Mouse (Mus musculus): ENCODE measurements around the gene Obscn.

The Obscn gene

GRCm38 (mm10) chr11:58983691-58984341 is 152.4 kb downstream of the Obscn start:
- DNase-seq (ENCODE audit: low spot score in 2 of 2) = no peak

- no peak for DNase-seq (ENCODE audit: low spot score in 2 of 2)
Measured at GRCm38 (mm10) chr11:58982471-58983097, 153.6 kb downstream of the Obscn start.

- peak; percentile 59 to 61 for DNase-seq (ENCODE audit: low spot score in 2 of 2)
Measured at GRCm38 (mm10) chr11:58981541-58982447, 154.4 kb downstream of the Obscn start.

GRCm38 (mm10) chr11:58980381-58980990 is 155.7 kb downstream of the Obscn start:
- no peak for DNase-seq (ENCODE audit: low spot score in 2 of 2)

- DNase-seq (ENCODE audit: low spot score in 2 of 2) = no peak
Measured at GRCm38 (mm10) chr11:58979661-58980060, 156.5 kb downstream of the Obscn start.

- DNase-seq (ENCODE audit: low spot score in 2 of 2) = no peak
Measured at GRCm38 (mm10) chr11:58979183-58979582, 157.0 kb downstream of the Obscn start.

- DNase-seq (ENCODE audit: low spot score in 2 of 2) = no peak
Measured at GRCm38 (mm10) chr11:58978706-58979030, 157.5 kb downstream of the Obscn start.

DNA sequence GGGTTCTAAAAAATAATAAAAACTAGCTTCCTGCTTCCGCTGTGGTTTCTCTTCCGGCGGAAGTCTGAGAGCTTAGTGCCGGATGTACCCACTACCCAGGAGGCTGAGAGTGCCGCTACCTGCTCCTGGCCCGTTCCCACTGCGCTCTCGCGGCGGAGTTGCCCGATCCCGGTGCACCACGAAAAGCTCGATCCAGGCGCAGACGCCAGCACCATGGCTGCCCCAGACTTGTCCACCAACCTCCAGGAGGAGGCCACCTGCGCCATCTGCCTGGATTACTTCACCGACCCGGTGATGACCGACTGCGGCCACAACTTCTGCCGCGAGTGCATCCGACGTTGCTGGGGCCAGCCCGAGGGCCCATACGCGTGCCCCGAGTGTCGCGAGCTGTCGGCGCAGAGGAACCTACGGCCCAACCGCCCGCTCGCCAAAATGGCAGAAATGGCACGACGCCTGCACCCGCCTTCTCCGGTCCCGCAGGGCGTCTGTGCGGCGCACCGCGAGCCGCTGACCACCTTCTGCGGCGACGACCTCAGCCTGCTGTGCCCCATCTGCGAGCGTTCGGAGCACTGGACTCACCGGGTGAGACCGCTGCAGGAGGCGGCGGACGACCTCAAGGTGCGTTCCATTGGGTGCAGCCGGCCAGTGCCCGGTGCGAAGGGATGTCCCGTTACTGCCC is 158.0 kb downstream of the Obscn start, which contains the start of gene Trim11:
Gene Trim11, plus strand, starts transcription at position 67 of the 679 bp plus-strand sequence.
- DNase-seq (ENCODE audit: low spot score in 2 of 2) = no peak

DNA sequence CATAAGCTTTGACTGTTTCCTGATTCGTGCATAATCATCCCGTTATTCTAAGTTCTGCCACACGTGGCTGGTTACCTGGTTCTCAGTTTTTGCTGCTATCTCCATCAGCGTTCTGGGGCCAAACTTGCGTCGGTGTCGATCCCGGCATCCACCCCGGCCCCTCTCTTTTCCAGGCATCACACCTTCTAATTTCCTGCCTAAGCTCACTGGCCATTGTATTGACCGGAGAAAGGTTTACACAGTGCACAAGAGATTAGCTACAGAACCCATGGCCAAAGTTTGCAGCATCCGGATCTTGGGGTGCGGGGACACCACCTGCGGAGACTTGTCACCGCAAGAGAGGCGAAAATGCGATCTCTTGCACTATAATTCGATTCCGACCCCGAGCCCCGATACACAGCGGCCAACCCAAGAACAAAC is 158.6 kb downstream of the Obscn start:
- no peak for DNase-seq (ENCODE audit: low spot score in 2 of 2)

- no peak for DNase-seq (ENCODE audit: low spot score in 2 of 2)
Measured at GRCm38 (mm10) chr11:58977150-58977549, 159.1 kb downstream of the Obscn start.

GRCm38 (mm10) chr11:58974414-58974813 is 161.8 kb downstream of the Obscn start:
- no peak for DNase-seq (ENCODE audit: low spot score in 2 of 2)

DNA sequence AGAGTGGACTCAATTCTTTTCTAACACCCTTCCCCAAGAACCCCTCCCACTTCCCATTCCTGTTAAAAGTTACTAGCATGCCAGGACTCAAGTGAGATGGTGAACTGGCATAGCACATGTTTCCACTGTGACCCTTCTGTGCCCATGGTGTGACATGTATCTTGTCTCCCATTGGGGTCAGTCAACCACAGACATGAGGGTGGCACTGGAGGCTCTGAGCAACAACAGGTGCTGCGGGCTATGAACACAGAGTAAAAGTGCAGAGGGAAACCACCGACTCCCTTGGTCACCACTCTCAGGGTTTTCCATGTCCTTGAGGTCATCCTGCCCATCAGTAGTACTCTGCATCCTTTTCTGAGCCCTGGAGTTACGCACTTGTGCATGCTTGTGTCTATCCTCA is 164.4 kb downstream of the Obscn start:
- DNase-seq (ENCODE audit: low spot score in 2 of 2) = no peak

DNA sequence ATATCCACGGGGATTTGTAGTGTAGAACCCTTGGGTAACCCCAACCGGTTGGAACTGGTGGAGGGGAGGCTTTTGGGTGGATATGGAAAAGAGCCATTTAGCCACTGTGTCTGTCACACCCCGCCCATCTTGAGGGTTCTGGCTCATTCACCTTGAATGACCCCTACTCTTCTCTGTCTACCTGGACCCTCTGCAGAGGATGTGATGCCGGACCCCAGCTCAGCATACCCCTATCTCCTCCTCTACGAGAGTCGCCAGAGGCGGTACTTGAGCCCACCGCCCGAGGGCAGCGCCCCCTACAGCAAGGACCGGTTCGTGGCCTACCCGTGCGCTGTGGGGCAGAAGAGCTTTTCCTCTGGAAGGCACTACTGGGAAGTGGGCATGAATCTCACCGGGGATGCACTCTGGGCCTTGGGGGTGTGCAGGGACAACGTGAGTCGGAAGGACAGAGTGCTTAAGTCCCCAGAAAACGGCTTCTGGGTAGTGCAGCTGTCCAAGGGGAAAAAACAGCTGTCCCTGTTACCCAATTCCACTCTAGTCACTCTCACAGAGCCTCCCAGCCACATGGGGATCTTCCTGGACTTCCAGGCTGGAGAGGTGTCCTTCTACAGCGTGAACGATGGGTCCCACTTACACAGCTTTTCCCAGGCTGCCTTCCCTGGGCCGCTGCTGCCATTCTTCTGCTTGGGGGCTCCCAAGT is 165.2 kb downstream of the Obscn start:
- no peak for DNase-seq (ENCODE audit: low spot score in 2 of 2)

DNA sequence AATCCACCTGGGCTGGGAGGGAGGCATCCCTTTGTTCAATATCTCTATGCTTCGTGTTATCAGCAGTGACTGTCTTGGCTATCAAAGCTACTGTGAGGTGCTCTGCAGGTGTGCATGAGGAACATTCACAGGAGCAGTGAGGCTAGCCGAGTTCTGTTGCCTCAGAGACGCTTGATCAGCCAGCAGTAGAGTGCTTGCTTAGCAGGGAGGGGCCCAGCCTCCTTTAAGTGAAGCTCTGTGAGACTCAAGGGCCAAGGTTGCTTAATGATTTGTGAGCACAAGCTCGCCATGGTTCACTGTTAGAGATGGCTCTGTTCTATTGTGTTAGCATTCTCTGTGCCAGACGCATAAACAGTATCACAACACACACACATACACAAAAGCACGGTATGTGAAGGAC is 166.5 kb downstream of the Obscn start:
- DNase-seq (ENCODE audit: low spot score in 2 of 2) = no peak

- no peak for DNase-seq (ENCODE audit: low spot score in 2 of 2)
Measured at GRCm38 (mm10) chr11:58969027-58969426, 167.2 kb downstream of the Obscn start.

DNA sequence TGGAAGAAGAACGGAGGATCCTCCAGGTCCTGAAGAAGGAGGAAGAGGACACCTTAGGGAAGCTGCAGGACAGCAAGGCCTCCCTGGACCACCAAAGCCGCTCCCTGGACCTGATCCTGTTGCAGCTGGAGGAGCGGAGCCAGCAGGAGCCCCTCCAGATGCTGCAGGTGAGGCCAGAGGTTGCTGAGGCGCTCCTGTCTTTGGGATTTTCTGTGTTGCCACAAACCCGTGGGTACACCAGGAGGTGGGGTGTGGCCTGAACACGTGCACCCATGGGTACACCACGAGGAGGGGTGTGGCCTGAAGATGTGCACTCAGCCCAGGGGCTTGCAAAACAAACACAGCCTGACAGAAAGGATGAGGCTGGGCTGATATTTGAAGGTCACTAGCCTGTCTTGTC is 167.7 kb downstream of the Obscn start:
- no peak for DNase-seq (ENCODE audit: low spot score in 2 of 2)

DNA sequence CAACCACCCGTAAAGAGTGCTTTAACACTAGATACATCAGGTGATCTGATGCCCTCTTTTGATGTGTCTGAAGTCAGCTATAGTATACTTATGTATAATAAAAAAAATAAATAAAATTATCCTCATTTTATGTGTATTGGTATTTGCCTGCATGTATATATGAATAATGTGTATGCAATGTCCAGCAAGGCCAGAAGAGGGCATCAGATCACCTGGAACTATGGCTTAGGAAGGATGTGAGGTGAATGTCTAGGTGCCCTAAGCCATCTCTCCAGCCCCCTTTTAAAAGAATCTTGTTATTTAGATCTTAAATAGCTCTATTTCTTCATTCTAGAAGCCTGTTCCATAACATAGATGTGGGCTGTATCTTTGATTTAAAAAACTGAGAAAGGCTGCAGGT is 168.9 kb downstream of the Obscn start:
- DNase-seq (ENCODE audit: low spot score in 2 of 2) = no peak

DNA sequence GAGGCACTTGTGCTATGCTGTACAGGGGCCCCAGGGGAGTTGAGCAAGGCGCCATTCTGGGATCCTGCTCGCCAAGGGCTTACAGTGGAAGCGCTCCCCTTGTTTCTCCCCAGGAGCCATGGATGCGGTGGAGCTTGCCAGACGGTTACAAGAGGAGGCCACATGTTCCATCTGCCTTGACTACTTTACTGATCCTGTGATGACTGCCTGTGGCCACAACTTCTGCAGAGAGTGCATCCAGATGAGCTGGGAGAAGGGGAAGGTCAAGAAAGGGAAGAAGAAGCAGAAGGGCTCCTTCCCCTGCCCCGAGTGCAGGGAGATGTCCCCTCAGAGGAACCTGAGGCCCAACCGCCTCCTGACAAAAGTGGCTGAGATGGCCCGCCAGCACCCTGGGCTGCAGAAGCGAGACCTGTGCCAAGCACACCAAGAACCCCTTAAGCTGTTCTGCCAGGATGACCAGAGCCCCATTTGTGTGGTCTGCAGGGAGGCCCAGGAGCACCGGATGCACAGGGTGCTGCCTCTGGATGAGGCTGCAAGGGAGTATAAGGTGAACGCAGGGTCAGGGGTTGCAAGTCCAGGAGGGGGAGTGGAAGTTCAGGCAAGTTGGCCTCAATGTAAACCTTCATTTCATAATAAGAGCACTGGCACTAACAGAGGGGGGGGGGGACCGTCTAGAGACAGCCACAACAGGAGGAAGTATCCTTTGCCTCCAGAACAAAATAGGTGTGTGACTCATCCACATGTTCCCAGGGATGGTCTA is 171.0 kb downstream of the Obscn start:
- no peak for DNase-seq (ENCODE audit: low spot score in 2 of 2)

- DNase-seq (ENCODE audit: low spot score in 2 of 2) = peak in 1 of 2 experiments; percentile 2
Measured at GRCm38 (mm10) chr11:58964216-58964615, 172.0 kb downstream of the Obscn start.

DNA sequence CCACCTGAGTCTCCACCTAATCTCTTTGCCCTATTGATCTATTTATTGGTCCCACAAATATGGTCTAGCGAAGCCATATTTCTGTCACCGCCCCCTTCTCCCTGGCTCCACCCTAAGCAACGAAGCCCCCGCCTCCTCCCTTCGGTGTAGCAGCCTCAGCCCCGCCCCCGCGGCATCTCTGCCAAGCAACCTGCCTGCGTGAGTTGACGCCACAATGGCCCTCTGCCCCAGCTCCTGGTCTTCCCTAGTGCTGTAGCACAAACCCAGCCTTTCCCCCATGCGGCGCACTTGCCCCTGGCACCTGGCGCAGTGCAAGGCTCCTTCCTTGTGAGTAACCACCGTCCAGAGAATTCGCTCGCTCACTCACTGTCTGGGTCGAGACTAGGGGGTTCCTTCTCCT is 172.7 kb downstream of the Obscn start:
- DNase-seq (ENCODE audit: low spot score in 2 of 2) = peak in 1 of 2 experiments; percentile 22

Measured in frontal cortex, postnatal 14 days (tissue).